Mouse (Mus musculus): ENCODE measurements around the gene Cdh13.

GRCm38 (mm10) chr8:118357067-118357466, 73.5 kb downstream of the Cdh13 start:
- no peak for TF ChIP-seq CTCF (IDR thresholded peaks at IDR 0.05; ENCODE audit: control insufficient read depth, insufficient read depth, insufficient replicate concordance, low read depth, low read length)
- TF ChIP-seq POLR2A (IDR thresholded peaks at IDR 0.05; ENCODE audit: control insufficient read depth, low read depth, low read length), result no peak
